Mouse (Mus musculus) ES-E14 (cell line): ENCODE measurements around the gene Gm49395. TPM values are rescaled to one million over a fixed set of nuclear protein-coding genes. Genes with fewer than 3 reads are reported as not detected.

Experiments used
- DNase-seq: peaks from one replicate; pipeline ENCODE4 v3.0.0-alpha.2; 2013; ENCODE audit warnings: low read depth, low spot score
- H3K27ac ChIP-seq: 2 replicates; pipeline ENCODE4 v1.5.1; 2012; ENCODE audit warnings: low read depth, mild to moderate bottlenecking, low read length, moderate library complexity, mixed read lengths; ENCODE audit not compliant: poor library complexity, insufficient read depth, severe bottlenecking
- H3K36me3 ChIP-seq: 2 replicates; pipeline ENCODE4 v1.6.1; 2012; ENCODE audit warnings: mild to moderate bottlenecking, low read length, moderate library complexity, mixed read lengths; ENCODE audit not compliant: control insufficient read depth, poor library complexity, insufficient read depth, severe bottlenecking
- H3K4me1 ChIP-seq, 2 experiments: fragments of 150-350 bp in 1 of 2; sonication (generic) in 1 of 2; 2 replicates each; pipeline ENCODE4 v1.6.1; 2012; ENCODE audit warnings: low read length in 2 of 2, mild to moderate bottlenecking in 1 of 2, mixed read lengths in 1 of 2; ENCODE audit not compliant: control insufficient read depth in 2 of 2, insufficient read depth in 2 of 2, poor library complexity in 1 of 2
- H3K4me3 ChIP-seq, 2 experiments: fragments of 150-350 bp in 1 of 2; sonication (generic) in 1 of 2; 2 replicates each; pipeline ENCODE4 v1.5.1; 2012; ENCODE audit warnings: low read length in 2 of 2, low read depth in 1 of 2, mild to moderate bottlenecking in 1 of 2, mixed read lengths in 1 of 2; ENCODE audit not compliant: insufficient read depth in 1 of 2, poor library complexity in 1 of 2, severe bottlenecking in 1 of 2
- H3K9ac ChIP-seq: 2 replicates; pipeline ENCODE4 v1.6.1; 2012; ENCODE audit warnings: low read depth, mild to moderate bottlenecking, low read length, mixed read lengths; ENCODE audit not compliant: poor library complexity, insufficient read depth, severe bottlenecking
- H3K9me3 ChIP-seq: fragments of 150-350 bp; sonication (generic); 2 replicates; pipeline ENCODE4 v1.6.1; 2012; ENCODE audit warnings: low read depth, mild to moderate bottlenecking, low read length; ENCODE audit not compliant: control insufficient read depth, insufficient read depth
- CHD2 ChIP-seq: IDR thresholded peaks from 2 replicates; pipeline ENCODE4 v1.6.1; 2014; ENCODE audit warnings: mild to moderate bottlenecking, low read depth, low read length, inconsistent platforms
- HCFC1 ChIP-seq: IDR thresholded peaks from 2 replicates; pipeline ENCODE4 v1.6.1; 2012; ENCODE audit warnings: low read length, inconsistent platforms, borderline replicate concordance; ENCODE audit not compliant: insufficient read depth
- MAFK ChIP-seq: IDR thresholded peaks from 2 replicates; pipeline ENCODE4 v1.6.1; 2014; ENCODE audit warnings: mild to moderate bottlenecking, low read depth, low read length, inconsistent platforms; ENCODE audit not compliant: insufficient read depth
- ZC3H11A ChIP-seq: IDR thresholded peaks from 2 replicates; pipeline ENCODE4 v1.6.1; 2012; ENCODE audit warnings: low read depth, mild to moderate bottlenecking, inconsistent platforms, low read length, borderline replicate concordance
- ZNF384 ChIP-seq: IDR thresholded peaks from 2 replicates; pipeline ENCODE4 v1.6.1; 2012; ENCODE audit warnings: low read depth, low read length, inconsistent platforms
- in situ Hi-C, 2 experiments: fragments of 600-800 bp; cut with MboI; formaldehyde crosslinking; loops; one replicate each; pipeline ENCODE4 v1.15.1; 2025; ENCODE audit warnings: low sequenced_read_pairs in 2 of 2, inconsistent platforms in 1 of 2; ENCODE audit not compliant: unreplicated experiment in 2 of 2
- total RNA-seq: library from RNA; depleted of rRNA; stranded (reverse); fragments of 300-350 nt; gene quantifications from 2 replicates; pipeline ENCODE4 v1.2.3, GENCODE M21; 2012; rRNA removed

Gm49395 gene
- total RNA-seq, 1 experiment, result 4.8 TPM

DNA sequence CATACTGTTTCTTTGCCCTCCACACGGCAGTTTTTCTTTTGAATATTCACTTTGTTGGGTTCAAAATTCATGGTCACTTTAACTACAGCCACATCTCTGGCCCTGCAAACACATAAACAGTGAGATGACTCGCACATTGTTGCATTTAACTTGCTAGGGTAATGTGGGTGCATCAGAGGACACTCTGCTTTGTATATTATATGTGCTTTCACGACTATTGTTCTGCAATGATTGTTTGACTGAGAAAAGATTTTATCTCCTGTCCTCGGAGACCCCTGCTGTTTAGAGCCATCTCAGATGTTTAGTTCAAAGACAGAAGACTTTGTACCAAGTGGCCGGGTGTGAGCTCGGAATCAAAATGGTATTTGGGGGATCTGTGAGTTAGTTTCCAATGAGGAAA is 114.1 kb downstream of the Gm49395 start:
- no peak for DNase-seq
- TF ChIP-seq ZNF384 (no peak), ZC3H11A (no peak), HCFC1 (no peak), CHD2 (no peak), MAFK (no peak)
- no peaks in the 10 kb centered on the region for H3K9me3 ChIP-seq
- no peak overlapping the region for H3K9ac ChIP-seq
- no peaks in the 10 kb centered on the region for H3K36me3 ChIP-seq
- no peak overlapping the region for H3K27ac ChIP-seq
- no peak overlapping the region for H3K4me3 ChIP-seq
- no peaks in the 10 kb centered on the region for H3K4me1 ChIP-seq
- in situ Hi-C loops, result no loop called here

GRCm38 (mm10) chr13:114987161-114987560 is 114.6 kb downstream of the Gm49395 start:
- no peak overlapping the region for H3K27ac ChIP-seq
- H3K4me3 ChIP-seq, result no peak overlapping the region
- peak; percentile 35 for DNase-seq
- no peaks in the 10 kb centered on the region for H3K4me1 ChIP-seq
- no peaks in the 10 kb centered on the region for H3K9me3 ChIP-seq
- no peak overlapping the region for H3K9ac ChIP-seq
- TF ChIP-seq ZNF384 (no peak), ZC3H11A (no peak), HCFC1 (no peak), MAFK (no peak), CHD2 (no peak)
- H3K36me3 ChIP-seq, result no peaks in the 10 kb centered on the region
- in situ Hi-C loops, result no loop called here

Other genes starting within 250 kb of the Gm49395 start
- gene Itga2, start 169.8 kb downstream of the Gm49395 start, total RNA-seq, result 0.11 and 0.31 TPM in 2 replicates
- 16.8 and 24.1 TPM in 2 replicates for gene Pelo, start 11.7 kb downstream of the Gm49395 start, total RNA-seq
- gene Itga1, start within 50 bp of the Gm49395 start, total RNA-seq, result 2.0 and 2.6 TPM in 2 replicates